Mouse (Mus musculus) hindbrain, embryonic 12.5 days (tissue): ENCODE results near the gene Rgs13. TPM values are rescaled to one million over a fixed set of nuclear protein-coding genes. Genes with fewer than 3 reads are reported as not detected.

Experiments
- polyA plus RNA-seq: library from polyadenylated mRNA; unstranded; fragments of >200 nt; fragmentation: Nextera tagmentation; extraction: Ambion mirVana; gene quantifications from 2 replicates; pipeline ENCODE4 v1.2.1, GENCODE M21; 2016

Gene Rgs13
- polyA plus RNA-seq, 1 experiment from 2014 or later: 0.68 TPM

Other genes with a start within 250 kb of the Rgs13 start
- gene Rgs2, start 173.2 kb downstream of the Rgs13 start, polyA plus RNA-seq: 108 and 118 TPM in 2 replicates
- 0.05 TPM in 1 of 2 replicates, not detected in the other for gene Rgs1, start 71.9 kb upstream of the Rgs13 start, polyA plus RNA-seq